Mouse (Mus musculus): ENCODE measurements around the gene Pigk. TPM values are rescaled to one million over a fixed set of nuclear protein-coding genes. Genes with fewer than 3 reads are reported as not detected.

Gene Pigk
- total RNA-seq, 4 experiments from 2014 or later, result 21.7 to 26.6 (median 23.0) TPM

DNA sequence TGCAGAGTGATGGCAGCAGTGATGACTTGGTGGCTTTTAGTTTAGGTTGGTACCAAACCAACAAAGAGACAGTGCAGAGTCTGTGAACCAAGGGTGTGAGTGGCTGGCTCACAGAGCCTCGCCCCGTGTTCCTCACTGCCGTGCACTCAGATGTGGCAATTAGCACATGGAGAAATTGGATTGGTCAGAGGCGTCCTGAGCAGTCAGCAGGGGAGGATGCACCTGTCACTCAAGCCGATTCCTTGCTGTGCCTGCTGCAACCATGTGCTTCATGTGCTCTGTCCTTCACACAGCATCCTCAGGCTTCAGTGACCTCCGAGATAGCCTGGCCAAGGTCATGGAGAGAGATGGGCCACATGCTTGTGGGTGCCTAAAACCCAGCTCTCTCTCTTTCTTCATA, 14.3 kb downstream of the Pigk start:
- DNase-seq (ENCODE audit: low spot score), result no peak

DNA sequence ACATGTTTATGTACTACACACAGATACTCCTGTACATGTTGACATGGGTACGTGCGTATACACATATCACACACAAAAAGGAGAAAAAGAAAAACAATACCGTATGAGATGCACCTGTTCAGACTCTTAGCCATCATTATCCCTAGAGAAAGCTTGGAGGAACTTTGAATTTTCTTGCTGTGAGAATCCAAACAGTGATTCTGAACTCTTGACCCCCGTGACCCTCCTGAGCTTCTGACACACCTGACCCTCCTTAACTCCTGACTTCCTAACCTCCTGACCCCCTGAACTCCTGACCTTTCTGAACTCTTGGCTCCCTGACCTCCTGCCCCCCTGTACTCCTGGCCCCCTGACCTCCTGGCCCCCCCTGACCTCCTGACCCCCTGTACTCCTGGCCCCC, 19.1 kb downstream of the Pigk start:
- no peak for DNase-seq (ENCODE audit: low spot score)

- DNase-seq (ENCODE audit: low spot score), result no peak
Observed at GRCm38 (mm10) chr3:152733513-152733912, 19.6 kb downstream of the Pigk start.

GRCm38 (mm10) chr3:152734100-152734499, 20.2 kb downstream of the Pigk start:
- no peak for DNase-seq (ENCODE audit: low spot score)

DNA sequence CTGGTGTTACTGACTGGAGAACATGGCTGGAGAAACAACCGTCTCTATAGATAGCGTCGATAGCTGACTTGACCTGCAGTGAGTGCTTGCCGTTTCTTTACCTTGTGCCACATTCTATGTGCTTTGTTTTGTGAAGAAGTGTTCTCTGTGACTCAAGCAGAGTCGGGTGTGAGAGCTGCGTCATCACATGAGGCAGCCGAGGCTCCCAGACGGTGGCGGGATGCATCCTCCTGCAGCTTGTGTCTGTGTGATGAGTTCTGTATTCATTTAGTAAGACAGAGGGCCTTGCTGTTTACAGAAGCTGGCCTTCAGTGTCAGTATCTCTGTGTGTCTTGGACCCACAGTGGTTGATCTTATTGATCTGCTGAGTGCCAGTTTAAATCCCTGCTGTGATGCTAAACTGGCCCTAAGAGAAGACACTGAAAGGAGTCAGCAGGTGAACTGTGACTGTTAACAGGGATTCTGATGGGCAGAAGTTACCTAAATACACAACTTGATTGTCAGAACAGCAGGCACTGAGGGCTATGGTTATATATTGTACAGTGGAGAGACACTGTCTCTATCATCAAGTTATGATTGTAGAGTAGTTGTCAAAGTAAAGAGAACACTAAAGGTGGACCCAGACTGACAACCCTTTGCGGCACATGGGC, 21.8 kb downstream of the Pigk start:
- DNase-seq (ENCODE audit: low spot score), result no peak

- DNase-seq (ENCODE audit: low spot score), result no peak
Observed at GRCm38 (mm10) chr3:152744301-152744700, 30.4 kb downstream of the Pigk start.

DNA sequence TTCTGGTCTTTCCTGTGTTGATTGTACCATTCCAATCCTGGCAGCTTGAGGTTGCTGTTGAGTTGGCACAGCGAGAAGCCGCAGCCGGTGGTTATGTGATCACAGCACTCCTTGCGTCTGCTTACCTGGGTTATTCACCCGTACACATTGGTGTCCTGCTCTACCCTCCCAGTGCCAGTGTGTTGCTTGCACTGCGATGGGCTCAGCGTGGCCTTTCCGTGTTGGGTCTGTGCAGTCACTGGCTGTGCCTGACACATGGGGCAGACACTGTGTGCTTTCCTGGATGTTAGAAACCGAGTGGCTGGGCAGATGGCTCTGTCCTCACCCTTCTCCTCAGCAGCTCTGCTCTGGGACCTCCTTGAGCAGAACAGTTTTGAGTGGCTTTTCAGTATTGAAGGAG, 31.7 kb downstream of the Pigk start:
- DNase-seq (ENCODE audit: low spot score), result no peak

DNA sequence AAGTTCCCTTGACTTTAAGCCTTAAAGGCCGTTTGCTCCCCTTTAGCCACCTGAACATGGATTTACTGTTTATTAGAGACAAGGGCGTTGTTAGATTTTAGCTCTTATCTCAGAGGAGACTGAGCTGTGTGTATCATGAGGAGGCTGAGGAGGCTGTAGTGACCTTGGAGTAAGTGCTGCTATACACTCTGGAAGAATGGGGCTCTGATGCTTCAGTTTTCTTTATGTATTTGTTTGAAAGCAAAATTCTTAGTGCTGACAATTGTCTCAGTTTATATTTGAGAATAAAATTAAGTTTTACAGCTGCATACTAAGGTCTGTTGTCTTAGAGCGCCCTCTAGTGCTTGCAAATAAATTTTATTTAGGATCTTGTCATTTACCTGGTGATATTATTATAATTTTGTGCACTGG, 35.6 kb downstream of the Pigk start:
- DNase-seq (ENCODE audit: low spot score), result peak; percentile 58

GRCm38 (mm10) chr3:152749881-152750280, 36.0 kb downstream of the Pigk start:
- DNase-seq (ENCODE audit: low spot score), result no peak

GRCm38 (mm10) chr3:152752911-152753310, 39.0 kb downstream of the Pigk start:
- no peak for DNase-seq (ENCODE audit: low spot score)

GRCm38 (mm10) chr3:152753345-152753744, 39.4 kb downstream of the Pigk start:
- DNase-seq (ENCODE audit: low spot score), result no peak

DNA sequence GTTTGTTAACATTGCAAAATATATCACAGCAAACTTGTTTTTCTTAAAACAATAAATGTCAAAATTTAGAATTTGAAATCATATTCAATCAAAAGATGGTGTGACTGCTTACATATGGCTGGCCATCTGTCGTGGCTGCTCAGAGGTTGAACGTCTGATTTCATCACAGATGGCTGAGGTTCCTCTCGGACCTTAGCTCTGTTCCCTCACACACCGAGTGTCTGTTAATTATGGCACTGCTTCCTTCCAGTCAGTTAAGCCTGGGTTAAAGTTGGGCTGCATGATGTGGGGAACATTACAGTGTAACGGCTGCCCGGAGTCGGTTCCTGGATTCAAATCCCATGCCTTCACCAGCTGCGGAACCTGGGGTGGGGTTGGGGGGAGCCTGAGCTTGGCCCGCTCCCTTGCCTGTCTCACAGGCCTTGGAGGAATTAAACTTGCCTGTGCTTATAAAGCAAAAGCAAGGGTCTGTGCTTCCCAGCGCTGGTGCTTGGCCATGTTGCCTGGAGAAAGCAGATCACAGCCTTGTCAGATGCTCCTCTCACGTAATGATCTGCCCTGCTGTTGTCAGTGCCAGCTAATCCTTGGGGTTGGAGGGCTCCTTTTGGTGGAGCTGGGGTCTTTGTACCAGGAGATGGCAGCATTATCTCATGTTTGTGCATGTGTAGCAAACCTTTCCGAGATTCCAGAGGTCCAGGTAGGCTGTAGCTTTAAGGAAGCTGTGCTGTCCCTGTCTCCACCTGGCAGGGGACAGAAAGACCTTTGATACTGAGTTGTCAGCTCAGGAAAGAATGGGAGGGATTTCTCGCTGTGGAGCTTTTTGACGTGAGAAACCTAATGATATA, 40.2 kb downstream of the Pigk start:
- DNase-seq (ENCODE audit: low spot score), result no peak

GRCm38 (mm10) chr3:152755515-152755914, 41.6 kb downstream of the Pigk start:
- DNase-seq (ENCODE audit: low spot score), result no peak

DNA sequence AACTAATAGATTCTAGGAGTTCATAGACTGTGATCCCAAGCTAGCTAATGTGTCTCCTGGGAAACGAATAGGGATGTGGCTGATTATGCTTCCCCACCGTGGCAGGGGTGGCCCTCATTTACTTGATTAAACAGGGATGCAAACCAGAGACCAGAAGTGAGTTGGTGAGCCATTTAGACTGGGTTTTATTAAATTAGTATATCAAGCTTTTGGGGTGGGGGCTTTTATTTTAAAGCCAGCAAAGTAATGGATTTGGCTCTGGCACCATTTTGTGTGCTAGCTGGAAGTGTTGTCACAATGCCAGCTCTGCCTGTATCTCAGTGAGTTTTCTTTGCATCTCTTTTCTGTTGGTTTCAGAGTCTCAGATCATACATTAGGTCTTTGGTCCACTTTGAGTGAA, 43.0 kb downstream of the Pigk start:
- no peak for DNase-seq (ENCODE audit: low spot score)

DNA sequence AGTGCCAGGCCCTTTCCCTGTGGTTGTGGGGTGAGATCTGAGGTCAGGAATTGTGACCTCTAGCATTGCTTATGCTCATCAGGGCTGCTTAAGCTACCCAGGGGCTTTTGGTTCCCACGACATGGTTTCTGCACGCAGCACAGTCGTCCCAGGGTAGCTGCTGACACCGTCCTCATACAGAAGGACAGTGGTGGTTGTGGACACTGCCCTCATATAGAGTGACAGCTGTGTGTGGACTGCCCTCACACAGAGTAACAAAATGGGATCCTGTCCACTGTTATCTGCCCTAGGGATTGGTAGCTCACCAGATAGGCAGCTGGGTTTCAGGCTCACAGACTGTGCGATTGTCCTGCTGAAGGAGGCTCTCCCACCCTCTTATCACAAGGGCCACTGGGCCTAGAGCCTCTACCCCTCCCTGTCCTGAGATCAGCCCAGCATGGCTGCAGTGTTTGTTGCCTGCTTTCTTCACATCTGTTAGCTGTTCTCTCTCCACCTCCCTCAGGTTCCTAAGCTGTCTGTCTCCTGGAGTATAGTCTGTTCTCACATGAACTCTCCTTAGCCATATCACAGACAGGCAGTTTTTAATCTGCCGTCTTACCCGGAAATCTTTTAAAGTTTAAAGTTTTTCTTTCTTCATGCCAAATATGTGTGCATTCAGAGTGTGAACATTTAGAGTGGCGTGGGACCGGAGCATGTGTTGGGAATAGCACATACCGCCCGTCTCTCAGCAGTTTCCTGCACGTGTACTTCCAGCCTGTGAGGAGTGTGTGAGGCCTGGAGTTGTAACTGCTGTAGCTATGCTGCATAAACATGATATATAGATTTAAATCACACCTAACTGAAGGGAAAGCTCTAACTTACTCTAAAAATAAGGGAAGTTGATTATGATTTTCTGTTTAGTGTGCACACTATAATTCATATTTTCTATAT, 43.8 kb downstream of the Pigk start:
- no peak for DNase-seq (ENCODE audit: low spot score)

DNA sequence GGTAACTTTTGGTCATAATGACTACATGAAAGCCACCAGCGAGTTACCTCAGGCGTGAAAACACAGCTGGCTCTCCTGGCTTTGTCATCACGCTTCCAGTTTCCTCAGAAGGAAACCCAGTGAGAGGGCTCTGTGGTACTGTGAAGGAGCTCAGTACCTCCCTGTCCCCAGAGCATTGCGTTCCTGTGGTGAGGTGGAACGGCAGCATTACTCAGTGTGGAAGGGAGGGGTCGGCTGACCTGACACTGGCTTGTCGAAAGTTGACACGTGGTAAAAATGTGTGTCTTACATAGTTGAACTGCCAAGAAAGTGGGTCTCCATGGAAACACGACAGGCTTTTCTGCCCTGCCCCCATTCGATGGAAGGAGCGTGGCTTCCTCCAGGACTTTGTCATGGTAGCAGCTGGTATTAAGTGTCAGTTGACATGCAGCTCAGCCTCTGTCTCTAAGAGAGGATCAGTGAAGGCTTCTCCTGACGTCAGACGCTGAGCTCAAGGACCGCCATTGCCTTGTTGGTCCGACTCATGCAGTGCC, 44.7 kb downstream of the Pigk start:
- DNase-seq (ENCODE audit: low spot score), result no peak

DNA sequence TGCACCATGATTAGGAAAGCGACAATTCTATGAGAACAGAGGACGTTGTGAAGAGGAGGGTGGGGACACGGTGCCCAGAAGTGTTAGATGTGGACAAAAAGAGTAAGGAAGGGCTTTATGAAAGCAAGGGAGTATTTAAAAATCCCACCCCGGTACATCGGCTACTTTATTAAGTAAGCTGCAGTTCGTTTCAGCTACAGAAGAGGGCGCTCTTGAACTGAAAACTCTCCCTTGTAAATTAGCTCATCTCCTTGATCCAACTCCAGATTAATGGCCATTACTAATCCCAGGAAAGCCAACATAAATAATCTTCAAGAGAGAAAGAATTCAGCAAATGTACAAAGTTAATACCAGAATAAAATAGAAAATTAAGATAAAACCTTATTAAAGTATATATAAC, 47.2 kb downstream of the Pigk start:
- peak; percentile 36 for DNase-seq (ENCODE audit: low spot score)

GRCm38 (mm10) chr3:152761661-152762060, 47.8 kb downstream of the Pigk start:
- DNase-seq (ENCODE audit: low spot score), result no peak

GRCm38 (mm10) chr3:152762302-152762701, 48.4 kb downstream of the Pigk start:
- no peak for DNase-seq (ENCODE audit: low spot score)

DNA sequence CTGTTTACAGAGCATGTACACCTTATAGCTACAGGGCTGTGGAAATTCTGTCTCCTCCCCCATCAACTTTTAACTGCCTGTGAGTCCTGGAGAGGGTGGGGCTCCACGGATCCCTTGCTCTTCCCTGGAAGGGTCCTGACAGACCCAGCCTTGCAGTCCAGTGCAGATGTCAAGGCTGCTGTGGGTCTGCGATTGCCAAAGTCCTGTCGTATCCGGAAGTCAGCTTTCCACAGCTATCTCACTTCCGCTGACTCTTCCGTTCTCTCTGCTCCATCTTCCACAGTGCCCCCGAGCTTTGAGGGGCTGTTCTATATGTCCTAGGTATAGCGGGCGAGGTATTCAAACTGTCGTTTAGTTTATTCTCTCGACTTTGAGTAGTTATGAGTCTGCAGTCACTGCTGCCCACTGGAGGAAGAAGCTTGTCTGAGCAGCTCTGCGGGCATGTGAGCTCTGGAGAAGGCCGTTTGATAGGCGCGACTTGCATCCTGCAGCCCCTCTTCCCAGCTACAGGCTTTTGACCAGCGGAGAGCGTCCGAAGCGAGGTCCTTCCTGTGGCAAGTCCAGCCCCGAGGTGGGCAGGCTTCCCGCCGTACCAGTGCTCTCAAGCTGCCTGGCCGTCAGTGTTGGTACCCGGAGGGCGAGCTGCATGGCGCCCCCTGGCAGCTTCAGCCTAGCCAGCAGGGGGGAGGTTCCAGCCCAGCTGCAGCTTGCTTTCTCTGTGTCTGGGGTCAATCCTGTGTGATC, 49.4 kb downstream of the Pigk start:
- peak; percentile 13 for DNase-seq (ENCODE audit: low spot score)
